Mouse (Mus musculus): ENCODE measurements around the gene Dok5. TPM values are rescaled to one million over a fixed set of nuclear protein-coding genes. Genes with fewer than 3 reads are reported as not detected.
A peak's percentile ranks its signal among the peaks of the same experiment; 100 is the strongest.

Gene Dok5
- polyA plus RNA-seq, 1 experiment from 2014 or later, result 1.9 TPM

DNA sequence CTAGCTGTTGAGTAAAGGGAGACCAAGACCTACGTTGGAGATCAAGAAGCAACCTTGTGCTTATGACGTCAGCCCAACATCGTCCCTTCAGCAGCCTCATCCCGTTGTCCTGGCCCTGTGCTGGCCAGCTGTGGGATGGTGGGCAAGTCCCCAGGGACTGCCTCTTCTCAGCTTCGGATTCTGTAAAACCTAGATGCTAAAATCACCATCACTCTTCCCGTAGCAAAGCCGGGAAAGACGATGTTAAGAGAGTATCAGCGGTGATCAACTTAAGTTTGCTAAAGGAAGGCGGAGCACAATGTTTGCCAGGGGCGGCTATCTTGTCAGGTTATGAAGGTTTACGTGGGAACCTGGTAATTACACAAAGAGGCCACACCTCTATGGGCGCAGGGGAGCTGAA lies 826 bp upstream of the Dok5 start:
- H3K27ac ChIP-seq (ENCODE audit: low read depth, low read length), result no peak overlapping the region
- H3K4me2 ChIP-seq, result no peak overlapping the region; the same call in 1 of the 2 replicates
- H3K4me3 ChIP-seq (ENCODE audit: low read depth, low read length), result no peak overlapping the region
- WGBS, result 52% methylated on average over 13 of the region's 13 CpGs
- no peaks in the 10 kb centered on the region; the same call in 1 of the 2 replicates for H3K4me1 ChIP-seq (replicated peaks; ENCODE audit: control insufficient read depth, insufficient read depth, low read length)
- H3K9me3 ChIP-seq (ENCODE audit: control insufficient read depth, low read length), result no peaks in the 10 kb centered on the region
- H3K9ac ChIP-seq (ENCODE audit: low read depth, low read length), result no peak overlapping the region
- no peaks in the 10 kb centered on the region for H3K36me3 ChIP-seq (ENCODE audit: control insufficient read depth, insufficient read depth, low read length)
- no peak for ATAC-seq (replicated peaks; ENCODE audit: low FRiP score)
- peaks cover 21% of the 10 kb centered on the region for H3K27me3 ChIP-seq (replicated peaks; ENCODE audit: control insufficient read depth, insufficient read depth, low read length)
- DNase-seq (ENCODE audit: low spot score), result no peak

DNA sequence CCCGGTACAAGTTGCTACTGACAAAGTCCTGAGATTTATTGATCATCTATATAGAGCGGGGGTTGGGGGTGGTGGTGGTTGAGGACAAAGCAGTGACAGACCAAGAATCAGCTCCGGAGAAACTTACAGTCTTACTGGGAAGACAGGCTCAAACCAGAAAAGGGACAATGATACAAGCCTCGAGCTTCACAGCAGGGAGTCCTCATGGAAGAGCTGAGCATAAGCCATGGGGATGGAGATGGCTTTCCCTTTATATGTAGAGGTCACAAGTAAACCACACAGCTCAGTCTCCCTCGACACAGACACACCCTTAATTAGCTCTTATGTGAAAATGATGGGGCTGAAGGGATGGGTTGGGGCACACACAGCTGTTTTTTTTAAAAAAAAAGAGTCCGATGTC lies 402 bp upstream of the Dok5 start:
- ATAC-seq (replicated peaks; ENCODE audit: low FRiP score) (no peak), DNase-seq (ENCODE audit: low spot score) (no peak)
- Histone ChIP-seq H3K27ac (ENCODE audit: low read depth, low read length) (no peak overlapping the region), H3K36me3 (ENCODE audit: control insufficient read depth, insufficient read depth, low read length) (no peaks in the 10 kb centered on the region), H3K4me2 (peak overlapping the region; percentile 67), H3K27me3 (replicated peaks; ENCODE audit: control insufficient read depth, insufficient read depth, low read length) (peaks cover 21% of the 10 kb centered on the region), H3K9ac (ENCODE audit: low read depth, low read length) (no peak overlapping the region), H3K4me1 (replicated peaks; ENCODE audit: control insufficient read depth, insufficient read depth, low read length) (no peaks in the 10 kb centered on the region; the same call in 1 of the 2 replicates), H3K9me3 (ENCODE audit: control insufficient read depth, low read length) (no peaks in the 10 kb centered on the region), H3K4me3 (ENCODE audit: low read depth, low read length) (peak overlapping the region; percentile 39)
- 19% methylated on average over 6 of the region's 6 CpGs for WGBS

DNA sequence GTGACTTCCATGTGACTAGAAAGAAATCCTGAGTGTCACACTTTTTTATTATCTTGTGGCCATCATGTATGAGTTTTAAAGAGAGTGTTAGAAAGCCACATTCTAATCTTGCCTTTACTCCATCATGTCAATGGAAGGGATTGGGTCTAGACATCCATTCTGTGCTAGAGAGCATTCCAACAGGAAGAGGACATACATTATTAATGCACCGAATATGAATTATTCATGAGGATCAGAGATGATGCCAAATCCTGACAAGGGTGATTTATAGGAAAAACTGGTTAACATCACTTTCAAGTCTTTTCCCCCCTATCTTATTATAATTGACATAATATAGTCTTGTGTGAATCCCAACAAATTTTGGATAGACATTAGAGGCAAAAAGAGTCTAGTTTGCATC lies 2.1 kb downstream of the Dok5 start:
- no peak for DNase-seq (ENCODE audit: low spot score)
- Histone ChIP-seq H3K27me3 (replicated peaks; ENCODE audit: control insufficient read depth, insufficient read depth, low read length) (peaks cover 21% of the 10 kb centered on the region), H3K4me1 (replicated peaks; ENCODE audit: control insufficient read depth, insufficient read depth, low read length) (no peaks in the 10 kb centered on the region; the same call in 1 of the 2 replicates), H3K9ac (ENCODE audit: low read depth, low read length) (no peak overlapping the region), H3K4me3 (ENCODE audit: low read depth, low read length) (no peak overlapping the region), H3K36me3 (ENCODE audit: control insufficient read depth, insufficient read depth, low read length) (no peaks in the 10 kb centered on the region), H3K27ac (ENCODE audit: low read depth, low read length) (no peak overlapping the region), H3K4me2 (no peak overlapping the region), H3K9me3 (ENCODE audit: control insufficient read depth, low read length) (no peaks in the 10 kb centered on the region)
- WGBS, result 76% methylated on average over 1 of the region's 1 CpGs
- ATAC-seq (replicated peaks; ENCODE audit: low FRiP score), result no peak

DNA sequence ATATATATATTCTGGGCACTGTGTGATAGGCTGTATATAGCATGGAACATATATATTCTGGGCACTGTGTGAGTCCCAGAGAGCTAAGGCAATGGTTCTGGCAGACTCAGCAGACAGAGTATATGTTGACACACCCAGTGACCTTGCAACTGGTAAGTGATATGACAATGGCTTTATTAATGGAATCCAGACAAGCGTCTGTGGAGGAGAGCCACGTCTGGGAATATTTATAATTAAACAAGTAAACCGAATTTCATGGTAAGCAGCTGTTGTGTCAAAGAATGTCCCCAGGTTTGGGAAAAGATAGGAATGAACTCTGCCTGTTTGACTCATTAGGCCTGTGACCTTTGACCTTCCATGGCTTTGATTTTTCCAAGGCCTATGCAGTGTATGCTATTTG lies 2.8 kb downstream of the Dok5 start:
- ATAC-seq (replicated peaks; ENCODE audit: low FRiP score) (no peak), DNase-seq (ENCODE audit: low spot score) (no peak)
- Histone ChIP-seq H3K27me3 (replicated peaks; ENCODE audit: control insufficient read depth, insufficient read depth, low read length) (peaks cover 21% of the 10 kb centered on the region), H3K27ac (ENCODE audit: low read depth, low read length) (no peak overlapping the region), H3K36me3 (ENCODE audit: control insufficient read depth, insufficient read depth, low read length) (no peaks in the 10 kb centered on the region), H3K4me2 (no peak overlapping the region), H3K9me3 (ENCODE audit: control insufficient read depth, low read length) (no peaks in the 10 kb centered on the region), H3K4me3 (ENCODE audit: low read depth, low read length) (no peak overlapping the region), H3K4me1 (replicated peaks; ENCODE audit: control insufficient read depth, insufficient read depth, low read length) (no peaks in the 10 kb centered on the region; the same call in 1 of the 2 replicates), H3K9ac (ENCODE audit: low read depth, low read length) (no peak overlapping the region)
- 64% methylated on average over 3 of the region's 3 CpGs for WGBS

DNA sequence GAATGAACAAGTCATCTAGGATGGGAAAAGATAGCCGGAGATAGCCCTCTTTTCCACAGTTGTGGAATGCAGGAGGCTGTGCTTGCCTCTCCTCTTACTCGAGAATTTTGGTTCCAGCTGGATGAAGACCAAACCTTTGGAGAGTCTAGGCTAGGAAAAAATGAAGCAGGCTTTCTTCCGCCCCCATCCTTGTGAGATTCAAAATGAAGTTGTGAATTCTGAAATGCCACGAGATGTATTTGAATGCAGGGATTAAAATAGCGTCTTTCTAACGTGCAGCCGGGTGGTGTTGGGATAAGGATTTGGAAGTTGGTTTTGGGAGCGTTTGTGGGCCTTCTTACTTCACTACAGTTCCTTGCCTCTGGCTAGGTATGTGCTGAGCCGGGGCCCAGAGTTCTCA lies 6.8 kb downstream of the Dok5 start:
- H3K27me3 ChIP-seq (replicated peaks; ENCODE audit: control insufficient read depth, insufficient read depth, low read length), result no peaks in the 10 kb centered on the region
- H3K27ac ChIP-seq (ENCODE audit: low read depth, low read length), result no peak overlapping the region
- no peak for DNase-seq (ENCODE audit: low spot score)
- no peaks in the 10 kb centered on the region for H3K36me3 ChIP-seq (ENCODE audit: control insufficient read depth, insufficient read depth, low read length)
- no peak for ATAC-seq (replicated peaks; ENCODE audit: low FRiP score)
- no peaks in the 10 kb centered on the region for H3K4me1 ChIP-seq (replicated peaks; ENCODE audit: control insufficient read depth, insufficient read depth, low read length)
- H3K4me2 ChIP-seq, result no peak overlapping the region
- no peak overlapping the region for H3K4me3 ChIP-seq (ENCODE audit: low read depth, low read length)
- 84% methylated on average over 9 of the region's 9 CpGs for WGBS
- H3K9ac ChIP-seq (ENCODE audit: low read depth, low read length), result no peak overlapping the region
- H3K9me3 ChIP-seq (ENCODE audit: control insufficient read depth, low read length), result no peaks in the 10 kb centered on the region

DNA sequence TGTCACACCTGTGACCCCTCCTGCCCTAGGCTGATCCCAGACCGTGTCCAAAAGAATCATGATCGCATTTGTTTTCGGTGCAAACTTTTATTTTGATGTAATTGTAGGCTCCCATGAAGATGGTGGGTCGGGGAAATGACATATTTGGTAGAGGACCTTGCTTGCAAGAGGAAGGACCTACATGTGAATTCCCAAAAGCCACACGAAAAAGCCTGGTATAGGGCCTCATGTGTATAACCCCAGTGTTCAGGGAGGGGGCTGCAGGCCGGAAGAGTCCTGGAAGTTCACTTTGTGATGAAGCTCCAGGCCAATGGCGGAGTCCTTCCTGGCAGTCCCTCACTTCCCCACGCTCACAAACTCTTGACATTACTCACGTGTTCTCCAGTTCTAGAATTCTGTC lies 7.3 kb downstream of the Dok5 start:
- Histone ChIP-seq H3K27ac (ENCODE audit: low read depth, low read length) (no peak overlapping the region), H3K4me1 (replicated peaks; ENCODE audit: control insufficient read depth, insufficient read depth, low read length) (no peaks in the 10 kb centered on the region), H3K36me3 (ENCODE audit: control insufficient read depth, insufficient read depth, low read length) (no peaks in the 10 kb centered on the region), H3K9me3 (ENCODE audit: control insufficient read depth, low read length) (no peaks in the 10 kb centered on the region), H3K4me2 (no peak overlapping the region), H3K9ac (ENCODE audit: low read depth, low read length) (no peak overlapping the region), H3K4me3 (ENCODE audit: low read depth, low read length) (no peak overlapping the region), H3K27me3 (replicated peaks; ENCODE audit: control insufficient read depth, insufficient read depth, low read length) (no peaks in the 10 kb centered on the region)
- 86% methylated on average over 9 of the region's 9 CpGs for WGBS
- no peak for ATAC-seq (replicated peaks; ENCODE audit: low FRiP score)
- no peak for DNase-seq (ENCODE audit: low spot score)

DNA sequence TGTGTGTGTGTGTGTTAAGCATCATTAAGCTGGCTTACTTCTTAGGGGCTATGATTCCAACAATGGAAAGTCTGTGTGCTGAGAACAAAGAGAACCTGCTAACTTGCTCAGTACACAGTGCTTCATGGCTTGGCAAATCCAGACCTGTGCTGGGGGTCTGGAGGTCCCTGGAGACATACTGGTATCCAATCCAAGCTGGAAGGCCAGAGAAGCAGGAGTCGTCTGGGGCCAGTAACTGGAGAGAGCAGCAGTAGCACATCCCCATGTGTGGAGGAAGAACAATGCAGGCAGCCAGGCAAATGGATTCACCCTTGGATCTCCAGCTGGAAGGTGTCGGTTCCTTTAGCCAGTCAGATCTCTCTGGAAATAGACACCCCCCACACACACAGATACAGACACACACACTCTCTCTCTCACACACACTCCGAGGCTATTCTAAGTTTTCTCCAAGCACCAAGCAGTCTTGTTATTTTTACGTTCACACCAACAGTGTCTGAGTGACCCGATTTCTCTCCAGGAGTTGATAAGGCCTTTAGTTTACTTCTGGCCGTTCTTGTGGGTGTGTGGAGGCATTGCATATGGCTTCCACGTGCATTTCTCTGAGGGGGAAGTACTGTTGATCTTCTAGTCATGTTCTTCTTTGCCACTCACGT lies 8.2 kb downstream of the Dok5 start:
- Histone ChIP-seq H3K9ac (ENCODE audit: low read depth, low read length) (no peak overlapping the region), H3K27me3 (replicated peaks; ENCODE audit: control insufficient read depth, insufficient read depth, low read length) (no peaks in the 10 kb centered on the region), H3K36me3 (ENCODE audit: control insufficient read depth, insufficient read depth, low read length) (no peaks in the 10 kb centered on the region), H3K4me2 (no peak overlapping the region), H3K4me3 (ENCODE audit: low read depth, low read length) (no peak overlapping the region), H3K27ac (ENCODE audit: low read depth, low read length) (no peak overlapping the region), H3K9me3 (ENCODE audit: control insufficient read depth, low read length) (no peaks in the 10 kb centered on the region), H3K4me1 (replicated peaks; ENCODE audit: control insufficient read depth, insufficient read depth, low read length) (no peaks in the 10 kb centered on the region)
- WGBS, result 59% methylated on average over 8 of the region's 8 CpGs
- DNase-seq (ENCODE audit: low spot score) (no peak), ATAC-seq (replicated peaks; ENCODE audit: low FRiP score) (no peak)

DNA sequence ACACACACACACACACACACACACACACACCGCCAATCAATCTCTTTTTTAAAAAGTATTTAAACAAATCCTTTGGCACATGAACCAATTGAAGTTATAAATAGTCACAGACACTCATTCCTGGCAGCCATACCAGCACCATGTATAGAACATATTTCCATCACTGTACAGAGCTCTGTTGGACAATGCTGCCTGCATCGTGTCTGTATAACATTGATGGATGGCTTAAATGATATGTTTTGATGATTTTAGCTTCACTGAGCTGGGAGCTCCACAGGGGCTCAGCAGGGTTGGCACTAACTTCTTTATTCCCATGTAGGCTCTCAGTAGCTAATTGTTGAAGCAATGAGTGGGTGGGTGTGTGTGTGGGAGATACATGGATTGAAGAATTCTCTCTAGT lies 11.9 kb downstream of the Dok5 start:
- WGBS, result 79% methylated on average over 2 of the region's 2 CpGs
- H3K4me1 ChIP-seq (replicated peaks; ENCODE audit: control insufficient read depth, insufficient read depth, low read length), result no peaks in the 10 kb centered on the region
- no peaks in the 10 kb centered on the region for H3K27me3 ChIP-seq (replicated peaks; ENCODE audit: control insufficient read depth, insufficient read depth, low read length)
- no peak overlapping the region for H3K27ac ChIP-seq (ENCODE audit: low read depth, low read length)
- no peaks in the 10 kb centered on the region for H3K36me3 ChIP-seq (ENCODE audit: control insufficient read depth, insufficient read depth, low read length)
- no peak for DNase-seq (ENCODE audit: low spot score)
- no peak overlapping the region for H3K4me2 ChIP-seq
- ATAC-seq (replicated peaks; ENCODE audit: low FRiP score), result no peak
- no peak overlapping the region for H3K9ac ChIP-seq (ENCODE audit: low read depth, low read length)
- no peaks in the 10 kb centered on the region for H3K9me3 ChIP-seq (ENCODE audit: control insufficient read depth, low read length)
- no peak overlapping the region for H3K4me3 ChIP-seq (ENCODE audit: low read depth, low read length)

DNA sequence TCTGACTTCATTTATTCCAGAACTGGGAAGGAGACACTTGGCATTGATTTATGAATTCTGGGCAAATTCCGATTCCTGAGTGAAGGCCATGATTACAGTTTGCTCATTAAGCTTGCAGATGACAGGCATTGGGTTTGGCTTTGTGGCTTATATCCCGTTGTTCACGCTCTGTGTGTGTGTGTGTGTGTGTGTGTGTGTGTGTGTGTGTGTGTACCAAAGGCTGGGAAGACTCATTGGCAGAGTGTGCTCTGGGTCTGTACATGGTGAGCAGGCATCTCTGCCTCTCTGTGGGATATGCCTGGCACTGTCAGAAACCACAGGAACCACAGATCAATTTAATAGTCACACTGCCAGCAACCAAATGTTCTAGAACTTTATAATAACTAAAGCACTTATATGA lies 17.3 kb downstream of the Dok5 start:
- 66% methylated on average over 3 of the region's 3 CpGs for WGBS
- ATAC-seq (replicated peaks; ENCODE audit: low FRiP score), result no peak
- DNase-seq (ENCODE audit: low spot score), result no peak

More for the DNA sequence above, 17.3 kb downstream of the Dok5 start:
- H3K4me3 ChIP-seq (ENCODE audit: low read depth, low read length), result no peak overlapping the region
- H3K9ac ChIP-seq (ENCODE audit: low read depth, low read length), result no peak overlapping the region
- no peak overlapping the region for H3K27ac ChIP-seq (ENCODE audit: low read depth, low read length)
- no peaks in the 10 kb centered on the region for H3K9me3 ChIP-seq (ENCODE audit: control insufficient read depth, low read length)
- no peaks in the 10 kb centered on the region for H3K4me1 ChIP-seq (replicated peaks; ENCODE audit: control insufficient read depth, insufficient read depth, low read length)
- H3K4me2 ChIP-seq, result no peak overlapping the region
- no peaks in the 10 kb centered on the region for H3K27me3 ChIP-seq (replicated peaks; ENCODE audit: control insufficient read depth, insufficient read depth, low read length)
- H3K36me3 ChIP-seq (ENCODE audit: control insufficient read depth, insufficient read depth, low read length), result no peaks in the 10 kb centered on the region

All from liver, embryonic 11.5 days (tissue).